Mouse (Mus musculus) CH12.LX (cell line): ENCODE data around the gene Nab2. TPM values are rescaled to one million over a fixed set of nuclear protein-coding genes. Genes with fewer than 3 reads are reported as not detected.

ENCODE experiments used
- DNase-seq: peaks from one replicate; pipeline ENCODE4 v3.0.0-alpha.2; 2013; ENCODE audit errors: extremely low read depth
- H3K27ac ChIP-seq: 2 replicates; pipeline ENCODE4 v1.5.1; 2012; ENCODE audit warnings: low read depth, mild to moderate bottlenecking, control low read depth, moderate library complexity; ENCODE audit not compliant: insufficient read depth
- H3K27me3 ChIP-seq: replicated peaks from 2 replicates; pipeline ENCODE3; 2012; ENCODE audit warnings: inconsistent platforms
- H3K36me3 ChIP-seq, 2 experiments: replicated peaks in 1 of 2; 2 replicates each; pipeline versions ENCODE3 to v1.6.1; 2012; ENCODE audit warnings: inconsistent platforms in 1 of 2, low read length in 1 of 2, mild to moderate bottlenecking in 1 of 2, mixed read lengths in 1 of 2, moderate library complexity in 1 of 2; ENCODE audit not compliant: control insufficient read depth in 1 of 2, insufficient read depth in 1 of 2
- H3K4me1 ChIP-seq, 2 experiments: 2 replicates each; pipeline ENCODE4 v1.6.1; 2012; ENCODE audit warnings: inconsistent platforms in 1 of 2, moderate library complexity in 1 of 2; ENCODE audit not compliant: insufficient read depth in 2 of 2, control insufficient read depth in 1 of 2
- H3K4me2 ChIP-seq: 2 replicates; pipeline ENCODE4 v1.6.1; 2012; ENCODE audit warnings: low read depth, mild to moderate bottlenecking, control low read depth; ENCODE audit not compliant: poor library complexity, insufficient read depth, severe bottlenecking
- H3K4me3 ChIP-seq, 3 experiments: fragments of 150-350 bp in 1 of 3; sonication (generic) in 1 of 3; replicated peaks in 1 of 3; 2 replicates each; pipeline versions ENCODE3 to v1.5.1; 2011 to 2012; ENCODE audit warnings: low read depth in 2 of 3, low read length in 2 of 3, mild to moderate bottlenecking in 2 of 3, moderate library complexity in 2 of 3, control low read depth in 1 of 3, improper control_type of control experiment in 1 of 3, inconsistent platforms in 1 of 3, mixed read lengths in 1 of 3; ENCODE audit not compliant: poor library complexity in 1 of 3
- H3K79me2 ChIP-seq: replicated peaks from 2 replicates; pipeline ENCODE4 v1.6.1; 2012; ENCODE audit warnings: mild to moderate bottlenecking, moderate library complexity; ENCODE audit not compliant: control insufficient read depth, poor library complexity, insufficient read depth, severe bottlenecking; ENCODE audit errors: extremely low read depth
- H3K9ac ChIP-seq: 2 replicates; pipeline ENCODE4 v1.6.1; 2012; ENCODE audit warnings: low read depth, mild to moderate bottlenecking, control low read depth, moderate library complexity; ENCODE audit not compliant: insufficient read depth
- H3K9me3 ChIP-seq: replicated peaks from 2 replicates; pipeline ENCODE3; 2012; ENCODE audit warnings: low read length, inconsistent platforms, mixed read lengths
- CHD1 ChIP-seq: IDR thresholded peaks from 2 replicates; pipeline ENCODE4 v1.6.1; 2012; ENCODE audit warnings: low read depth, low read length, improper control_type of control experiment, inconsistent platforms
- CHD2 ChIP-seq: IDR thresholded peaks from 2 replicates; pipeline ENCODE4 v1.6.1; 2011; ENCODE audit warnings: low read length, improper control_type of control experiment
- CTCF ChIP-seq, 2 experiments: IDR thresholded peaks in 1 of 2; conservative IDR thresholded peaks in 1 of 2; 2 replicates each; pipeline ENCODE4 v1.5.1; 2011 to 2012; ENCODE audit warnings: low read depth in 2 of 2, low read length in 2 of 2, improper control_type of control experiment in 1 of 2, inconsistent platforms in 1 of 2, mild to moderate bottlenecking in 1 of 2, moderate library complexity in 1 of 2
- ELF1 ChIP-seq: IDR thresholded peaks from 2 replicates; pipeline ENCODE4 v1.6.1; 2014; ENCODE audit warnings: low read depth, mild to moderate bottlenecking, inconsistent platforms, low read length, improper control_type of control experiment
- EP300 ChIP-seq: IDR thresholded peaks from 2 replicates; pipeline ENCODE4 v1.6.1; 2011; ENCODE audit warnings: low read length, improper control_type of control experiment
- ETS1 ChIP-seq: conservative IDR thresholded peaks from 2 replicates; pipeline ENCODE4 v1.6.1; 2012; ENCODE audit warnings: low read depth, mild to moderate bottlenecking, inconsistent platforms, low read length, improper control_type of control experiment, moderate library complexity
- GABPA ChIP-seq: IDR thresholded peaks from 2 replicates; pipeline ENCODE4 v1.6.1; 2012; ENCODE audit warnings: low read depth, low read length, improper control_type of control experiment, inconsistent platforms; ENCODE audit not compliant: insufficient replicate concordance
- HCFC1 ChIP-seq: IDR thresholded peaks from 2 replicates; pipeline ENCODE4 v1.6.1; 2012; ENCODE audit warnings: low read depth, mild to moderate bottlenecking, inconsistent platforms, low read length, improper control_type of control experiment
- IRF4 ChIP-seq: IDR thresholded peaks from 2 replicates; pipeline ENCODE4 v1.6.1; 2014; ENCODE audit warnings: low read depth, mild to moderate bottlenecking, inconsistent platforms, low read length, improper control_type of control experiment
- JUN ChIP-seq: IDR thresholded peaks from 2 replicates; pipeline ENCODE4 v1.6.1; 2011; ENCODE audit warnings: low read depth, mild to moderate bottlenecking, low read length, improper control_type of control experiment, moderate library complexity; ENCODE audit not compliant: insufficient read depth
- JUND ChIP-seq: conservative IDR thresholded peaks from 2 replicates; pipeline ENCODE4 v1.6.1; 2011; ENCODE audit warnings: low read depth, low read length, improper control_type of control experiment
- KAT2A ChIP-seq: IDR thresholded peaks from 2 replicates; pipeline ENCODE4 v1.6.1; 2012; ENCODE audit warnings: low read length, improper control_type of control experiment, inconsistent platforms; ENCODE audit not compliant: insufficient replicate concordance
- MAFK ChIP-seq: IDR thresholded peaks from 2 replicates; pipeline ENCODE4 v1.6.1; 2011; ENCODE audit warnings: low read length, improper control_type of control experiment; ENCODE audit not compliant: insufficient replicate concordance
- MAX ChIP-seq: IDR thresholded peaks from 2 replicates; pipeline ENCODE4 v1.6.1; 2011; ENCODE audit warnings: low read length, improper control_type of control experiment
- MAZ ChIP-seq: IDR thresholded peaks from 2 replicates; pipeline ENCODE4 v1.6.1; 2012; ENCODE audit warnings: low read depth, mild to moderate bottlenecking, inconsistent platforms, low read length, improper control_type of control experiment, moderate library complexity
- MXI1 ChIP-seq: IDR thresholded peaks from 2 replicates; pipeline ENCODE4 v1.6.1; 2011; ENCODE audit warnings: mild to moderate bottlenecking, low read depth, low read length, improper control_type of control experiment
- MYC ChIP-seq: IDR thresholded peaks from 2 replicates; pipeline ENCODE4 v1.6.1; 2011; ENCODE audit warnings: low read depth, mild to moderate bottlenecking, improper control_type of control experiment, low read length
- NELFE ChIP-seq: IDR thresholded peaks from 2 replicates; pipeline ENCODE4 v1.6.1; 2011; ENCODE audit warnings: low read depth, low read length, improper control_type of control experiment
- NRF1 ChIP-seq: IDR thresholded peaks from 2 replicates; pipeline ENCODE4 v1.6.1; 2014; ENCODE audit warnings: low read depth, mild to moderate bottlenecking, inconsistent platforms, low read length, improper control_type of control experiment, moderate library complexity
- POLR2AphosphoS2 ChIP-seq: IDR thresholded peaks from 2 replicates; pipeline ENCODE4 v1.6.1; 2011; ENCODE audit warnings: low read depth, low read length, improper control_type of control experiment
- RAD21 ChIP-seq: IDR thresholded peaks from 2 replicates; pipeline ENCODE4 v1.6.1; 2011; ENCODE audit warnings: low read depth, mild to moderate bottlenecking, low read length, improper control_type of control experiment, moderate library complexity
- RCOR1 ChIP-seq: conservative IDR thresholded peaks from 2 replicates; pipeline ENCODE4 v1.6.1; 2012; ENCODE audit warnings: low read depth, mild to moderate bottlenecking, inconsistent platforms, low read length, improper control_type of control experiment
- SIN3A ChIP-seq: IDR thresholded peaks from 2 replicates; pipeline ENCODE4 v1.6.1; 2012; ENCODE audit warnings: low read length, improper control_type of control experiment, inconsistent platforms
- TBP ChIP-seq: conservative IDR thresholded peaks from 2 replicates; pipeline ENCODE4 v1.6.1; 2011; ENCODE audit warnings: low read depth, low read length, improper control_type of control experiment
- USF1 ChIP-seq: IDR thresholded peaks from 2 replicates; pipeline ENCODE4 v1.6.1; 2014; ENCODE audit warnings: low read depth, mild to moderate bottlenecking, inconsistent platforms, low read length, improper control_type of control experiment
- USF2 ChIP-seq: conservative IDR thresholded peaks from 2 replicates; pipeline ENCODE4 v1.6.1; 2011; ENCODE audit warnings: low read depth, low read length, improper control_type of control experiment
- ZC3H11A ChIP-seq: IDR thresholded peaks from 2 replicates; pipeline ENCODE4 v1.6.1; 2012; ENCODE audit warnings: low read depth, mild to moderate bottlenecking, inconsistent platforms, low read length, improper control_type of control experiment
- ZKSCAN1 ChIP-seq: IDR thresholded peaks from 2 replicates; pipeline ENCODE4 v1.6.1; 2012; ENCODE audit warnings: low read depth, inconsistent platforms, low read length, improper control_type of control experiment, borderline replicate concordance
- ZMIZ1 ChIP-seq: IDR thresholded peaks from 2 replicates; pipeline ENCODE4 v1.6.1; 2012; ENCODE audit warnings: low read depth, mild to moderate bottlenecking, inconsistent platforms, low read length, improper control_type of control experiment
- ZNF384 ChIP-seq: IDR thresholded peaks from 2 replicates; pipeline ENCODE4 v1.6.1; 2012; ENCODE audit warnings: low read depth, low read length, improper control_type of control experiment, inconsistent platforms
- dilution Hi-C: fragments of 300-500 bp; cut with MboI; formaldehyde crosslinking; loops from 2 replicates; pipeline ENCODE4 v1.14.3; 2020; ENCODE audit warnings: low sequenced_read_pairs; ENCODE audit not compliant: extremely low pct_unique_long_range_greater_than_20kb, extremely low pct_ligation_motif_present
- in situ Hi-C: fragments of 300-500 bp; cut with MboI; formaldehyde crosslinking; loops from 3 replicates; pipeline ENCODE4 v1.14.3; 2019; ENCODE audit warnings: low sequenced_read_pairs, low pct_ligation_motif_present, low pct_unique_long_range_greater_than_20kb, mixed read lengths
- polyA plus RNA-seq: library from polyadenylated mRNA; unstranded; fragments of >175 nt; gene quantifications from 2 replicates; pipeline ENCODE4 v1.2.1, GENCODE M21; 2012; ENCODE audit warnings: low read depth; ENCODE audit not compliant: insufficient read length
- total RNA-seq, 2 experiments: library from RNA; depleted of rRNA; stranded (reverse); fragments of 300-350 nt in 1 of 2; fragments of >200 nt in 1 of 2; gene quantifications; 2 replicates each; pipeline ENCODE4 v1.2.3; 2012 to 2014

The Nab2 gene
- total and polyA plus RNA-seq, 3 experiments = 8.1 to 10.0 (median 9.2) TPM

DNA sequence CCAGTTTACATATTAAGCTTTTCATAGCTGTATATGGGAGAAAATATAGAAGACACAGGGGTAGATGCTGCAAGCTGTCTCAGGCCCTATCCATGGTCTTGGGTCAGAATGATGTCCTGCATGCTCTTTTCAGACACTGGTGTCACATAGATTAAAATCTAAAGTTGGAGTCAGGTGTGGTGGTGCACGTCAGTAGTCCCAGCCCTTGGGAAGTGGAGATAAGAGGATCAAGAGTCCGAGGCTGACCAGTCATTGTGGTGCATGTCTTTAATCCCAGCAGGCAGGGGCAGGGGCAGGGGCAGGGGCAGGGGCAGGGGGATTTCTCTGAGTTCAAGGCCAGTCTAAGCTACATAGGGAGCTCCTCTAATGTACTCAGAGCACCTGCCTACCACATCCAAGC lies 22.6 kb downstream of the Nab2 start:
- H3K9ac ChIP-seq = no peak overlapping the region
- H3K27ac ChIP-seq = no peak overlapping the region
- H3K4me1 ChIP-seq = peaks cover 10 to 40% of the 10 kb centered on the region in 2 experiments
- in situ Hi-C loops (no loop called here), dilution Hi-C loops (no loop called here)
- peaks cover 16% of the 10 kb centered on the region for H3K79me2 ChIP-seq
- H3K36me3 ChIP-seq = peaks cover 35 to 56% of the 10 kb centered on the region in 2 experiments
- TF ChIP-seq IRF4 (no peak), HCFC1 (no peak), ELF1 (no peak), USF2 (no peak), KAT2A (no peak), TBP (no peak), USF1 (no peak), ETS1 (no peak), CHD2 (no peak), SIN3A (no peak), ZKSCAN1 (no peak), JUND (no peak), GABPA (no peak), MAX (no peak), NRF1 (no peak), MAFK (no peak), NELFE (no peak), RCOR1 (no peak)
- TF ChIP-seq, all 38 proteins: peak for 0
- Histone ChIP-seq H3K4me3 (no peak overlapping the region), H3K9me3 (no peaks in the 10 kb centered on the region), H3K27me3 (no peaks in the 10 kb centered on the region), H3K4me2 (no peak overlapping the region)
- DNase-seq = no peak

DNA sequence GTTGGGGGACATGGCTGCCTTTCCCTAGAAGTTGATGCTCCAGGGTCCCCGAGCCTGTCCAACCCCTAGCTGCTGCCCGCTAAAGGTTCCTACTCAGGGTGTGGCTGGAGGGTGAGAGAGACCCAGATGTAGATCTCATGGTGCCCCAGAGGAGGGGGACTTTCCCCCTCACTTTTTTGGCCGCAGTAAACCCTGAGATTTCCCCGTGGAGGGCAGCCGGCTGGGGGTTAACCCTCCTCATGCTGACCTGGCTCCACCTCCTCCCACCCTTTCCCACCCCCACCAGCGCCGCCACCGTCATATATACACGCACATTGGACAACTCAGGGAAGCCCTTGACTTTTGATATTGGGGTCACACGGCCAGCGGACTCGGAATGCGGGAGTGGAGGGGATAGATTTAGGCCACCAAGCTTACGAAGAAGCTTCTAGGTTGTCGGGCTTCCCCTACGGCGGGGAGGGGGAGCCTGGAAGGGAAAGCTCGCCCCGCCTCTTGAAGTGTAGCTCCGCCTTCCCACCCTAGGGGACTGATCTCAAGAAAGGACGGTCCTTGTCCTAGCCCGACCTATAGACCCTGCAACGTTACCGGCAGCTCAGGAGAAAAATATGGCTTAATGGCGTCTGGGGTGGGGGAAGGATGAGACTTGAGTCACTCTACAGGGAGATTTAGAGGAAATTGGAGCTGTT lies 24.7 kb downstream of the Nab2 start:
- Histone ChIP-seq H3K79me2 (peaks cover 16% of the 10 kb centered on the region), H3K9ac (peak overlapping the region; percentile 91), H3K4me1 (peaks cover 10 to 37% of the 10 kb centered on the region in 2 experiments), H3K27ac (peak overlapping the region; percentile 84), H3K36me3 (peaks cover 23 to 36% of the 10 kb centered on the region in 2 experiments), H3K4me3 (peak overlapping the region; percentile 60 to 86 (median 76)), H3K4me2 (peak overlapping the region; percentile 97), H3K9me3 (no peaks in the 10 kb centered on the region), H3K27me3 (no peaks in the 10 kb centered on the region)
- peak; percentile 86 for DNase-seq
- dilution Hi-C loops = no loop called here
- in situ Hi-C loops = no loop called here
- TF ChIP-seq RAD21 = no peak
- TF ChIP-seq CTCF (conservative IDR thresholded peaks at IDR 0.05 in 1 of 2, IDR thresholded peaks at IDR 0.05 in 1 of 2; ENCODE audit: low read depth in 2 of 2, low read length in 2 of 2) = peak in 1 of 2 experiments; percentile 4; a peak in 1 of 4 replicates
- peak; percentile 32 for TF ChIP-seq MXI1
- no peak for TF ChIP-seq ZKSCAN1
- peak; percentile 85 for TF ChIP-seq MAZ
- TF ChIP-seq EP300 = no peak
- peak; percentile 40; the same call in 1 of the 2 replicates for TF ChIP-seq SIN3A
- no peak for TF ChIP-seq KAT2A
- no peak for TF ChIP-seq NRF1
- TF ChIP-seq IRF4 = peak; percentile 27; the same call in 1 of the 2 replicates
- TF ChIP-seq ZC3H11A = no peak
- no peak for TF ChIP-seq JUND
- no peak for TF ChIP-seq POLR2AphosphoS2
- TF ChIP-seq ZMIZ1 = 0 out of 2 replicates have a peak, but pooled peaks have one; percentile 31
- TF ChIP-seq MYC = no peak
- no peak for TF ChIP-seq CHD1
- TF ChIP-seq TBP = no peak
- no peak for TF ChIP-seq GABPA
- TF ChIP-seq ZNF384 = no peak
- TF ChIP-seq MAFK = no peak
- no peak for TF ChIP-seq HCFC1
- no peak for TF ChIP-seq JUN
- no peak for TF ChIP-seq NELFE
